Mouse (Mus musculus): ENCODE data around the gene Vgll4.
A peak's percentile ranks its signal among the peaks of the same experiment; 100 is the strongest.

The Vgll4 gene

GRCm38 (mm10) chr6:114939666-114940065, 30.1 kb downstream of the Vgll4 start:
- no peak for DNase-seq (ENCODE audit: low spot score in 2 of 2)

- DNase-seq (ENCODE audit: low spot score in 2 of 2), result no peak
These were observed 32.9 kb downstream of the Vgll4 start for GRCm38 (mm10) chr6:114936941-114937313.

- no peak for DNase-seq (ENCODE audit: low spot score in 2 of 2)
These were observed 33.4 kb downstream of the Vgll4 start for GRCm38 (mm10) chr6:114936297-114936940.

DNA sequence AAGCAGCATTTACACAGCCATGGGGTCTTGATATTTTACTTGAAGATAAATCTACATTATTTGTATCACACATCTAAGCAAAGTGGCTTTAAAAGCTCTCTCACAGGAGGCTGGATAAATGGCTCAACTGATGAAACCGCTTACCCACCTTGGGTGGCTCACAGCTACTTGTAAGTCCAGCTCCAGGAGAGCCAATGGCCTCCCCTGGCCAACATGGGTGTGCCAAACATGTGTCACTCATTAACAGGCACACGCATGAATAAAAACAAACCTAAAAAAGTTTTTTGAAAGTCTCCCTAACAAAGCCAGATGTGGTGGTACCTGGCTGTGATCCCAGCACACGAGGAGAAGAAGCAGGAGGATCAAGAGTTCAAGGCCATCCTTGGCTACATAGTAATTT, 34.4 kb downstream of the Vgll4 start:
- DNase-seq (ENCODE audit: low spot score in 2 of 2), result no peak

DNA sequence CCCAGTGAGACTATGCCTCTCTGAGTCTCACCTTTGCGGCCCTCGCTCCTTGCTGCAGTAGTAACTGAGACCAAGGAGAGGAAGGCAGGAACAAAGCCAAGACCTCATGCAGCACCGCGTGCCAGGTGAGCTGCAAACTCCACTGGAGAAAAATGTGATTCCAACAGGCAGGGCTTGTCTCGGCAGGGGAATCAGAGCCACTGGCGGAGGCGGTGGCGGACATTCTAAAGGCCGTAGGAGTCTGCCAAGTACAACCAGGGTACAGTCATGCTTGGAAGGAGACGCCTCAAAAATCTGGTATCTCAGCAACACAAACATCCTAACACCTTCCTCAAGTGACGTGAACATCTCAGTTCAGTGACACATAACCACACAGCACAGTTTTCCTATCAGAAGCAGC, 35.7 kb downstream of the Vgll4 start:
- no peak for DNase-seq (ENCODE audit: low spot score in 2 of 2)

- DNase-seq (ENCODE audit: low spot score in 2 of 2), result no peak
These were observed 36.8 kb downstream of the Vgll4 start for GRCm38 (mm10) chr6:114932991-114933392.

GRCm38 (mm10) chr6:114932116-114932500, 37.7 kb downstream of the Vgll4 start:
- no peak for DNase-seq (ENCODE audit: low spot score in 2 of 2)

DNA sequence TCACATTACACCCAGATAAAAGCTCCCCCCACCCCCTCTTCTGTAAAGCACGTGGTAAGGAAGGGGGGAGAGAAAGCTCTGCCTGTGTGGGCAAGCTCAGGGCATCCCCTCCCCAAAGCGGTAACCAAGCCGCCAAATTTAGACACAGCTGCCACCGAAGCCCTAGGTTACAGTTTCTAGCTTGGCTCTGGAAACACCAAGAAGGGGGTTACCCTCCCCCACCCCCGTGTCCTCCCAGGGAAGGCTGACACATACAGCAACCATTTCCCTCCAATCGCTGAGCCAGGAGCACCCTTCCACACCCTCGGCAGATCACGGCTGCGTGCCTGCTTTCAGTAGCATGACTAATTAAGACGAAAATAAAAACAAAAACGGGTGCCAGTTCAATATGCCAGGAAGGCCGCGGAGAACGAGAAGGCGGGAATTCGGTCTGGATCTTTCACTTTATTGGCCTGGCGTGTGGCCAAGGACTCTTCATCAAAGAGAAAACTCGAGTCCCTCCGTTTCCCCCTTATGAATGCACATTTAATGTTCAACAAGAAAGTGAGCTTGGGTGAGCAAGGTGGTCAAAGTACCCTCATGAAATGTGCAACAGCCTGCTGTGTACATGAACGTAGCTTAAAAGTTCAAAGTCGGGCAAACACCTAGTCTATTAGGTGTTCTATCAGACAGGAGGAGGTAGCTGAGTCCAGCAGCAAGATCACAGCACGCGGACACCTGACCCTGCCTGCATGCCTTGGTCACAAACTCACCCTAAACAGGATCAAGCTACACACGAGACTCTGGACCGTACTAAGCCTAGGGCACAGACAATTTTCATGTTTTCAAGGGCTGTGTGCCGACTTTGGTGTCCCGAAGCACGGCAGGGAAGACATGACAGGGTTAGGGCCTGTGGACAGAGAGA, 38.3 kb downstream of the Vgll4 start:
- DNase-seq (ENCODE audit: low spot score in 2 of 2), result no peak

- no peak for DNase-seq (ENCODE audit: low spot score in 2 of 2)
These were observed 39.1 kb downstream of the Vgll4 start for GRCm38 (mm10) chr6:114930646-114931045.

DNA sequence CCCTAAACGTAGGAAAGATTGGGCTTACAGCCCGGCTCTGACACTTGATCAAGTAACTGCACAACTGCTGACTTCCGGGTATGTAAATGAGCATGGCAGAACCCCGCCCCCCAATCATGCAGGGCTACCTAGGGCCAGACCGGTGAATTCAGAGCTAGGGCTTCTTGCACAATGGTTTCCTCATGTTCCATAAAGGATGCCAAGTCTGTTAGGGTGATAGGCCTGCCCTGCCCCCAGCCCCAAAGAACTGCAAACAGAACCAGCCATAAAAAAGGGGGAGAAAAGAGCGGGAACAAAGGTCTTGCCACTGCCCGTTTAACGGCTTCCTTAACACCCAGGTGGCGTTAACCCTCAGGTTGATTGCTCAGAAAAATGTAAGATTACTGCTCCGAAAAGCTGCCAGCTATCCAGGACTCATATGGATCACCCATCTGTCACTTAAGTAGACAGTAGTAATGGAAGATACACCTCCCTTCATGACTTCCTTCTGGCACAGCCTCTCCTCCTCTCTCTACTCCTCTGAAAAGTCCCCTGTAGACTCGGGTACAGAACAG, 39.7 kb downstream of the Vgll4 start:
- peak; percentile 63 to 70 for DNase-seq (ENCODE audit: low spot score in 2 of 2)

GRCm38 (mm10) chr6:114929346-114929745, 40.4 kb downstream of the Vgll4 start:
- peak in 1 of 2 experiments; percentile 26 for DNase-seq (ENCODE audit: low spot score in 2 of 2)

DNA sequence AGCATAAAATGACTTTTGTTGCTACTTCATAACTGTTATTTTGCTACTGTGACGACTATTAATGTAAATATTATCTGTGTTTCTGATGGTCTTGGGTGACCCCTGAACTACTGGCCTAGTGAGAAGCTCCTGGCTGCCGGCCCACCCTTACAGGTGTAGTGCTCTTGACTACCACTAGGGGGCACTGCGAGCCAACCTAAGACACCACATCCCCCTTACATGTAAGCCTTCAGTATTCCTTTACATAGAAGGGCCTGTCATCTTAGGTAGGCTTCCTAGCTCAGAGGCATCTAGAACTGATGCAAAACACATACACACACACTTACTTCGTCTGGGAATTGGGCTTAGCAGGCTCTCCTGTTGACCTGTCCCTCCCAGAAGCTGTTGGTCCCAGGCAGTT, 41.3 kb downstream of the Vgll4 start:
- peak; percentile 56 for DNase-seq (ENCODE audit: low spot score in 2 of 2)

- no peak for DNase-seq (ENCODE audit: low spot score in 2 of 2)
These were observed 42.4 kb downstream of the Vgll4 start for GRCm38 (mm10) chr6:114927400-114927799.

DNA sequence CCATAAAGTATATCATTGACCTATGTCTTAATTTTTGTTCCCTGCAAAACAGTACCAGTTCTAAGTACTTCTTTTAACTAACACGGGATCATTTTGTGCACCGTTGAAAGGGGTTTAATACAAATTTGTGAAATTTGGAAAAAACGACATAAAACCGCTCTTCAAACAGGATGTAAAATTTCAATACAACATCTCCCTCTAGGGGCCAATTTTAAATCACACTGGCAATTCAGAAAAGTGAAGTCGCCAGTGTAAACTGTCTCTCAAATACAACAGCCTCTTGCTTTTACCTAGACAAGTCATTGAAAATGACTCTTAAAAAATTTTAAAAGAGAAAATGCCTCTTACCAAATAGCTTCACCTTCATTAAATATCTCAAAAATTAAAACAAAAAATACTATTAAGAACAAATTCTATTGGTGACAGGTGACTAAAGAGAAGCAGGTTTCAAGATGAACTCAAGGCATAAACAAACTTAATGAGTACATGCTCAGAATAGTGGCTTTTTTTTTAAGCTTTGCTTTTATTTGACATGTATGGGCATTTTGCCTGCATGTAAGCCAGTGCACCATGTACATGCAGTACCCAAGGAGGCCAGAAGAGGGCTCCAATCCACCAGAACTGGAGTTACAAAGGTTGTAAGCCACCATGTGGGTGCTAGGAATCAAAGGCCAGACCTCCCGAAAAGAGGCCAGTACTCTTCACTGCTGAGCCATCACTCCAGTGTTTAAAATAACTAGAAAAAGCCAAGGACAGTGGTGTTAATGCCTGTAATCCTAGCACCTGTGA, 43.2 kb downstream of the Vgll4 start:
- DNase-seq (ENCODE audit: low spot score in 2 of 2), result peak; percentile 31 to 50

DNA sequence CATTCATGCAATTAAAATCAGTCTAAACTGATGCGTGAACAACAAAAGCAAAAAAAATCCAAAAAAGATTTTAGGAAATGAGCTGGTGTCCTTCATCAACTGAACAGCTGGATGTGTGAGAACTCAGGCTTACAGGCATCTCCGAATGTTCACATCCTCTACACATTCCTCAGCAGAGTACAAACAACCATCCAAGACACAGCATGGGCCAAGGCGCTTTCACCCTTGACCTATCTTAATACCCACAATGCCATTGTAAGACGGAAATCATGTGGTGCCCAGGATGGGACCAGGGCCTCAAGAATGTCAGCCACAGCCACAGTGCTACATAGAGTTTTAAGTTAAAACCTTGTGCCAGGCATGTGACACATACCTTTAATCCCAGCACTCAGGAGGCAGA, 44.6 kb downstream of the Vgll4 start:
- DNase-seq (ENCODE audit: low spot score in 2 of 2), result no peak

DNA sequence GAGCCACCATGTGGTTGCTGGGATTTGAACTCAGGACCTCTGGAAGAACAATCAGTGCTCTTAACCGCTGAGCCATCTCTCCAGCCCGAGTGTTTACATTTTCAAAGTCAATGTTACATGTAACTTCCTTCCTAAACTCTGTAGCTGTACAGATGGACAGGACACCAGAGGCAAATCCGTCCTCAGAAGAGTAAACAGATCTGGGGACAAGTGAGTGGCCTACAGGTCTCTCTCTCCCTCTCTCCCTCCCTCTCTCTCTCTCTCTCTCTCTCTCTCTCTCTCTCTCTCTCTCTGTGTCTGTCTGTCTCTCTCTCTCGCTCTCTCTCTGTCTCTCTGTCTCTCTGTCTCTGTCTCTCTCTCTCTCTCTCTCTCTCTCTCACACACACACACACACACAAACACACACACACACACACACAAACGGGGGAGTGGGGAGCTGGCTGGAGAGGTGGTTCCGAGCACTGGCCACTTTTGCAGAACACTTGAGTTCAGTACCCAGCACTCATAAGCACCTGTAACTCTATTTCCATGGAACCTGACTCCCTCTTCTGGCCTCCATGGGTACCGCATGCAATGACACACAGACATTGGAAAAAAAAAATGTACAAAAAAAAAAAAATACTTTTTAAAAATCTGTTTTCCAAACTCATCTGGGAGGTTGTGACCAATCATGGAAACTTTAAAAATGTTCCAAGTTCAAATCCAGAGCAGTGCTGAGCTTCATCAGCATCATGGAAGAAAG, 47.3 kb downstream of the Vgll4 start:
- peak; percentile 30 to 34 for DNase-seq (ENCODE audit: low spot score in 2 of 2)

GRCm38 (mm10) chr6:114921632-114922354, 48.0 kb downstream of the Vgll4 start:
- DNase-seq (ENCODE audit: low spot score in 2 of 2), result peak; percentile 89

GRCm38 (mm10) chr6:114920523-114921445, 49.0 kb downstream of the Vgll4 start:
- DNase-seq (ENCODE audit: low spot score in 2 of 2), result peak; percentile 67 to 69

- no peak for DNase-seq (ENCODE audit: low spot score in 2 of 2)
These were observed 50.0 kb downstream of the Vgll4 start for GRCm38 (mm10) chr6:114919670-114920313.

Measured in spleen, postnatal 36 days (tissue).